Mouse (Mus musculus) E14TG2a.4 (cell line): ENCODE measurements around the gene Ruvbl2.

Source experiments
- H3K27me3 ChIP-seq: 2 replicates; pipeline ENCODE4 v1.6.1; 2014; ENCODE audit warnings: low read length, control low read depth; ENCODE audit not compliant: insufficient read depth
- H3K36me3 ChIP-seq: 2 replicates; pipeline ENCODE4 v1.6.1; 2014; ENCODE audit warnings: low read length, control low read depth; ENCODE audit not compliant: insufficient read depth
- H3K4me1 ChIP-seq: replicated peaks from 2 replicates; pipeline ENCODE4 v1.6.1; 2014; ENCODE audit warnings: low read depth, low read length, control low read depth
- H3K4me3 ChIP-seq: replicated peaks from 2 replicates; pipeline ENCODE4 v1.5.1; 2014; ENCODE audit warnings: mild to moderate bottlenecking, low read length
- H3K9me3 ChIP-seq: 2 replicates; pipeline ENCODE4 v1.6.1; 2014; ENCODE audit warnings: low read length, control low read depth
- CTCF ChIP-seq: conservative IDR thresholded peaks from 2 replicates; pipeline ENCODE4 v1.5.1; 2014; ENCODE audit warnings: low read length
- NANOG ChIP-seq: IDR thresholded peaks from 2 replicates; pipeline ENCODE4 v1.6.1; 2014; ENCODE audit warnings: borderline replicate concordance, low read length, mixed read lengths
- POU5F1 ChIP-seq: IDR thresholded peaks from 2 replicates; pipeline ENCODE4 v1.6.1; 2014; ENCODE audit warnings: low read length, borderline replicate concordance

The Ruvbl2 gene

GRCm38 (mm10) chr7:45477003-45477402, 39.1 kb upstream of the Ruvbl2 start:
- peaks cover 32% of the 10 kb centered on the region for H3K36me3 ChIP-seq
- TF ChIP-seq NANOG (no peak), POU5F1 (no peak), CTCF (peak; percentile 53)
- no peaks in the 10 kb centered on the region for H3K9me3 ChIP-seq
- H3K27me3 ChIP-seq = no peaks in the 10 kb centered on the region
- H3K4me3 ChIP-seq = no peak overlapping the region
- H3K4me1 ChIP-seq = peaks cover 55% of the 10 kb centered on the region

GRCm38 (mm10) chr7:45476453-45476852, 38.6 kb upstream of the Ruvbl2 start:
- H3K4me1 ChIP-seq = peaks cover 50% of the 10 kb centered on the region
- peaks cover 32% of the 10 kb centered on the region for H3K36me3 ChIP-seq
- no peak for TF ChIP-seq POU5F1
- TF ChIP-seq NANOG = no peak
- TF ChIP-seq CTCF = no peak
- H3K27me3 ChIP-seq = no peaks in the 10 kb centered on the region
- no peak overlapping the region for H3K4me3 ChIP-seq
- H3K9me3 ChIP-seq = no peaks in the 10 kb centered on the region

GRCm38 (mm10) chr7:45475291-45475969, 37.5 kb upstream of the Ruvbl2 start:
- H3K4me1 ChIP-seq = peaks cover 51% of the 10 kb centered on the region
- no peaks in the 10 kb centered on the region for H3K9me3 ChIP-seq
- H3K27me3 ChIP-seq = no peaks in the 10 kb centered on the region
- TF ChIP-seq POU5F1 (no peak), NANOG (no peak), CTCF (no peak)
- peaks cover 32% of the 10 kb centered on the region for H3K36me3 ChIP-seq
- peak overlapping the region; percentile 75 for H3K4me3 ChIP-seq

GRCm38 (mm10) chr7:45470869-45471268, 33.0 kb upstream of the Ruvbl2 start:
- no peaks in the 10 kb centered on the region for H3K27me3 ChIP-seq
- no peaks in the 10 kb centered on the region for H3K9me3 ChIP-seq
- TF ChIP-seq CTCF = peak; percentile 92
- TF ChIP-seq NANOG = no peak
- H3K4me1 ChIP-seq = peaks cover 34% of the 10 kb centered on the region
- H3K4me3 ChIP-seq = no peak overlapping the region
- peaks cover 7% of the 10 kb centered on the region for H3K36me3 ChIP-seq

GRCm38 (mm10) chr7:45467090-45467670, 29.3 kb upstream of the Ruvbl2 start:
- TF ChIP-seq POU5F1 (no peak), NANOG (no peak), CTCF (no peak)
- Histone ChIP-seq H3K4me1 (peaks cover 53% of the 10 kb centered on the region), H3K36me3 (peaks cover 40% of the 10 kb centered on the region), H3K4me3 (peak overlapping the region; percentile 99), H3K27me3 (no peaks in the 10 kb centered on the region), H3K9me3 (no peaks in the 10 kb centered on the region)

GRCm38 (mm10) chr7:45466283-45467089, 28.6 kb upstream of the Ruvbl2 start, which contains the start of gene Bax:
Gene Bax, minus strand, starts transcription at chr7:45466898.
- peaks cover 46% of the 10 kb centered on the region for H3K36me3 ChIP-seq
- H3K4me1 ChIP-seq = peaks cover 60% of the 10 kb centered on the region
- no peaks in the 10 kb centered on the region for H3K9me3 ChIP-seq
- no peaks in the 10 kb centered on the region for H3K27me3 ChIP-seq
- peak within 1 kb of the TSS; percentile 99 for H3K4me3 ChIP-seq
- TF ChIP-seq NANOG = no peak

- Histone ChIP-seq H3K4me1 (peaks cover 60% of the 10 kb centered on the region), H3K9me3 (no peaks in the 10 kb centered on the region), H3K27me3 (no peaks in the 10 kb centered on the region), H3K4me3 (peak overlapping the region; percentile 99), H3K36me3 (peaks cover 49% of the 10 kb centered on the region)
- TF ChIP-seq NANOG (no peak), CTCF (no peak), POU5F1 (no peak)
These were observed 27.7 kb upstream of the Ruvbl2 start for GRCm38 (mm10) chr7:45465549-45465948.

- Histone ChIP-seq H3K4me1 (peaks cover 64% of the 10 kb centered on the region), H3K4me3 (peak overlapping the region; percentile 99), H3K27me3 (no peaks in the 10 kb centered on the region), H3K36me3 (peaks cover 53% of the 10 kb centered on the region), H3K9me3 (no peaks in the 10 kb centered on the region)
- no peak for TF ChIP-seq NANOG
- no peak for TF ChIP-seq POU5F1
- TF ChIP-seq CTCF = no peak
These were observed 27.2 kb upstream of the Ruvbl2 start for GRCm38 (mm10) chr7:45465112-45465511.
